Mouse (Mus musculus) spleen, postnatal 10 days (tissue): ENCODE results near the gene Bmp8a.

Source experiments
- DNase-seq, 2 experiments: peaks; one replicate each; pipeline ENCODE4 v3.0.0; 2021 to 2022; ENCODE audit warnings: low spot score in 2 of 2

The Bmp8a gene

GRCm38 (mm10) chr4:123286790-123287189 is 56.3 kb downstream of the Bmp8a start:
- DNase-seq: peak; percentile 59 to 61

GRCm38 (mm10) chr4:123284731-123285624 is 58.1 kb downstream of the Bmp8a start:
- DNase-seq: peak; percentile 47 to 57

- DNase-seq: peak; percentile 43 to 58
Measured at GRCm38 (mm10) chr4:123283675-123284064, 59.4 kb downstream of the Bmp8a start.

GRCm38 (mm10) chr4:123282915-123283674 is 60.0 kb downstream of the Bmp8a start:
- DNase-seq: peak in 1 of 2 experiments; percentile 42

- peak; percentile 92 to 96 for DNase-seq
Measured at GRCm38 (mm10) chr4:123282500-123282899, 60.6 kb downstream of the Bmp8a start.

GRCm38 (mm10) chr4:123280117-123280516 is 62.9 kb downstream of the Bmp8a start:
- no peak for DNase-seq

GRCm38 (mm10) chr4:123271063-123271462 is 72.0 kb downstream of the Bmp8a start:
- DNase-seq: no peak
